Mouse (Mus musculus): ENCODE measurements around the gene Dynlt1b.
"Not testable (repeated sequence)": the region's sequence is repeated elsewhere in the genome, so short reads cannot be mapped to it uniquely, and the experiment has no call there.

- TF ChIP-seq GATA1, TAL1 (IDR thresholded peaks at IDR 0.05; ENCODE audit: low read length): not testable (repeated sequence)
These were observed 21.3 kb downstream of the Dynlt1b start for GRCm38 (mm10) chr17:6451205-6451604.
